Mouse (Mus musculus) midbrain, embryonic 16.5 days (tissue): Measurements from ENCODE around the gene Synpo2. TPM values are rescaled to one million over a fixed set of nuclear protein-coding genes. Genes with fewer than 3 reads are reported as not detected.

Experiments
- ATAC-seq: fragments of 200-750 bp; cut with Nextera tagmentation; 2 replicates; pipeline ENCODE4 v1.8.0; 2017; ENCODE audit warnings: moderate TSS enrichment
- H3K27ac ChIP-seq: fragments of 300-500 bp; sonication (generic); 2 replicates; pipeline ENCODE4 v1.5.1; 2014; ENCODE audit warnings: mild to moderate bottlenecking, low read length, mixed read lengths
- H3K27me3 ChIP-seq: fragments of 300-500 bp; sonication (generic); 2 replicates; pipeline ENCODE4 v1.6.1; 2014; ENCODE audit warnings: low read depth, low read length, mixed read lengths; ENCODE audit not compliant: control insufficient read depth, insufficient read depth
- H3K36me3 ChIP-seq: fragments of 300-500 bp; sonication (generic); 2 replicates; pipeline ENCODE4 v1.6.1; 2014; ENCODE audit warnings: mild to moderate bottlenecking, low read length, moderate library complexity, mixed read lengths; ENCODE audit not compliant: control insufficient read depth, insufficient read depth
- H3K4me1 ChIP-seq: fragments of 300-500 bp; sonication (generic); 2 replicates; pipeline ENCODE4 v1.6.1; 2014; ENCODE audit warnings: mild to moderate bottlenecking, low read length, mixed read lengths; ENCODE audit not compliant: control insufficient read depth, insufficient read depth
- H3K4me2 ChIP-seq: fragments of 300-500 bp; sonication (generic); 2 replicates; pipeline ENCODE4 v1.6.1; 2014; ENCODE audit warnings: mild to moderate bottlenecking, low read length, mixed read lengths
- H3K4me3 ChIP-seq: fragments of 300-500 bp; sonication (generic); 2 replicates; pipeline ENCODE4 v1.5.1; 2014; ENCODE audit warnings: low read depth, mild to moderate bottlenecking, low read length, moderate library complexity, mixed read lengths
- H3K9ac ChIP-seq: fragments of 300-500 bp; sonication (generic); 2 replicates; pipeline ENCODE4 v1.6.1; 2014; ENCODE audit warnings: low read depth, low read length, mixed read lengths
- H3K9me3 ChIP-seq: fragments of 300-500 bp; sonication (generic); replicated peaks from 2 replicates; pipeline ENCODE4 v1.6.1; 2014; ENCODE audit warnings: mild to moderate bottlenecking, low read length, mixed read lengths; ENCODE audit not compliant: control insufficient read depth, poor library complexity, severe bottlenecking
- WGBS: fragments of 180-500 bp; shearing (Covaris S2); extraction: QIAGEN DNeasy Blood & Tissue Kit; methylation state at CpG from one replicate; pipeline ENCODE4 v1.1.7; 2014; 5-methylcytosine and 5-hydroxymethylcytosine counted together
- polyA plus RNA-seq: library from polyadenylated mRNA; unstranded; fragments of >200 nt; fragmentation: Nextera tagmentation; extraction: Ambion mirVana; gene quantifications from 2 replicates; pipeline ENCODE4 v1.2.1, GENCODE M21; 2015

Gene Synpo2
- polyA plus RNA-seq, 1 experiment from 2014 or later: 3.2 TPM

GRCm38 (mm10) chr3:123163192-123163523 is 72.8 kb downstream of the Synpo2 start:
- no peaks in the 10 kb centered on the region for H3K36me3 ChIP-seq
- H3K4me3 ChIP-seq: no peak overlapping the region
- no peaks in the 10 kb centered on the region for H3K9me3 ChIP-seq
- no peaks in the 10 kb centered on the region for H3K4me1 ChIP-seq
- ATAC-seq: no peak
- WGBS: 46% methylated on average over 4 of the region's 4 CpGs
- no peak overlapping the region for H3K4me2 ChIP-seq
- no peak overlapping the region for H3K27ac ChIP-seq
- H3K27me3 ChIP-seq: no peaks in the 10 kb centered on the region
- H3K9ac ChIP-seq: no peak overlapping the region

- WGBS: 36% methylated on average over 6 of the region's 6 CpGs
- no peak overlapping the region for H3K4me3 ChIP-seq
- H3K27ac ChIP-seq: no peak overlapping the region
- no peaks in the 10 kb centered on the region for H3K27me3 ChIP-seq
- H3K36me3 ChIP-seq: no peaks in the 10 kb centered on the region
- H3K4me1 ChIP-seq: no peaks in the 10 kb centered on the region
- H3K9ac ChIP-seq: no peak overlapping the region
- no peak overlapping the region for H3K4me2 ChIP-seq
- H3K9me3 ChIP-seq: no peaks in the 10 kb centered on the region
- no peak for ATAC-seq
Observed at GRCm38 (mm10) chr3:123162289-123163191, 73.4 kb downstream of the Synpo2 start.

GRCm38 (mm10) chr3:123160792-123161191 is 75.2 kb downstream of the Synpo2 start:
- Histone ChIP-seq H3K4me2 (no peak overlapping the region), H3K36me3 (no peaks in the 10 kb centered on the region), H3K9ac (no peak overlapping the region), H3K4me3 (no peak overlapping the region), H3K9me3 (no peaks in the 10 kb centered on the region), H3K27me3 (no peaks in the 10 kb centered on the region), H3K27ac (no peak overlapping the region), H3K4me1 (no peaks in the 10 kb centered on the region)
- WGBS: 19% methylated on average over 4 of the region's 4 CpGs
- no peak for ATAC-seq

- Histone ChIP-seq H3K27ac (no peak overlapping the region), H3K4me2 (no peak overlapping the region), H3K36me3 (no peaks in the 10 kb centered on the region), H3K4me1 (no peaks in the 10 kb centered on the region), H3K27me3 (no peaks in the 10 kb centered on the region), H3K9me3 (no peaks in the 10 kb centered on the region), H3K9ac (no peak overlapping the region), H3K4me3 (no peak overlapping the region)
- 34% methylated on average over 9 of the region's 9 CpGs for WGBS
- peak; percentile 55; the same call in 1 of the 2 replicates for ATAC-seq
Observed at GRCm38 (mm10) chr3:123159139-123159824, 76.7 kb downstream of the Synpo2 start.

GRCm38 (mm10) chr3:123158579-123158978 is 77.4 kb downstream of the Synpo2 start:
- H3K4me3 ChIP-seq: no peak overlapping the region

GRCm38 (mm10) chr3:123153337-123153736 is 82.6 kb downstream of the Synpo2 start:
- H3K4me1 ChIP-seq: no peaks in the 10 kb centered on the region
- no peak for ATAC-seq
- no peak overlapping the region for H3K4me2 ChIP-seq
- H3K4me3 ChIP-seq: no peak overlapping the region
- no peak overlapping the region for H3K27ac ChIP-seq
- H3K27me3 ChIP-seq: no peaks in the 10 kb centered on the region
- 82% methylated on average over 8 of the region's 8 CpGs for WGBS
- H3K36me3 ChIP-seq: no peaks in the 10 kb centered on the region
- no peaks in the 10 kb centered on the region for H3K9me3 ChIP-seq
- H3K9ac ChIP-seq: no peak overlapping the region

More at GRCm38 (mm10) chr3:123158579-123158978, 77.4 kb downstream of the Synpo2 start:
- no peak for ATAC-seq
- H3K9ac ChIP-seq: no peak overlapping the region
- H3K9me3 ChIP-seq: no peaks in the 10 kb centered on the region
- WGBS: 40% methylated on average over 6 of the region's 6 CpGs
- no peaks in the 10 kb centered on the region for H3K36me3 ChIP-seq
- no peak overlapping the region for H3K27ac ChIP-seq
- no peaks in the 10 kb centered on the region for H3K27me3 ChIP-seq
- no peak overlapping the region for H3K4me2 ChIP-seq
- no peaks in the 10 kb centered on the region for H3K4me1 ChIP-seq

- no peak overlapping the region for H3K4me2 ChIP-seq
- WGBS: 90% methylated on average over 5 of the region's 5 CpGs
- ATAC-seq: no peak
Observed at GRCm38 (mm10) chr3:123152911-123153310, 83.0 kb downstream of the Synpo2 start.

GRCm38 (mm10) chr3:123150523-123151135 is 85.3 kb downstream of the Synpo2 start:
- 81% methylated on average over 8 of the region's 8 CpGs for WGBS
- Histone ChIP-seq H3K36me3 (no peaks in the 10 kb centered on the region), H3K4me3 (no peak overlapping the region), H3K9ac (no peak overlapping the region), H3K27me3 (no peaks in the 10 kb centered on the region), H3K9me3 (no peaks in the 10 kb centered on the region), H3K4me2 (no peak overlapping the region), H3K27ac (no peak overlapping the region), H3K4me1 (no peaks in the 10 kb centered on the region)
- no peak for ATAC-seq

More at GRCm38 (mm10) chr3:123152911-123153310, 83.0 kb downstream of the Synpo2 start:
- H3K27ac ChIP-seq: no peak overlapping the region
- H3K4me1 ChIP-seq: no peaks in the 10 kb centered on the region
- no peaks in the 10 kb centered on the region for H3K9me3 ChIP-seq
- no peaks in the 10 kb centered on the region for H3K36me3 ChIP-seq
- H3K9ac ChIP-seq: no peak overlapping the region
- H3K4me3 ChIP-seq: no peak overlapping the region
- no peaks in the 10 kb centered on the region for H3K27me3 ChIP-seq
